ENCODE assay signal across 8 mouse cellular contexts in genomic region chr13:56197473-56198266, GRCm38 (mm10). TPM values are rescaled to one million over a fixed set of nuclear protein-coding genes. Genes with fewer than 3 reads are reported as not detected.
DNase-seq lines count a peak whose midpoint lies in the region; ATAC-seq and TF ChIP-seq lines count a peak whose summit lies in the region.

No protein-coding gene starts in this region.

- no peak for TF ChIP-seq POLR2A in MEL (IDR thresholded peaks at IDR 0.05; ENCODE audit: control insufficient read depth in 1 of 2, insufficient read depth in 1 of 2, low read depth in 1 of 2, low read length in 2 of 2, poor library complexity in 1 of 2)

- H3K36me3 ChIP-seq in MEL (ENCODE audit: control insufficient read depth in 1 of 2, insufficient read depth in 2 of 2, low read length in 2 of 2): no peaks in the 10 kb centered on the region
- no peaks in the 10 kb centered on the region for H3K36me3 ChIP-seq in forebrain, embryonic 15.5 days
- H3K36me3 ChIP-seq in hindbrain, embryonic 11.5 days (ENCODE audit: control insufficient read depth, insufficient read depth, low read length): no peaks in the 10 kb centered on the region

- no peak overlapping the region for H3K27ac ChIP-seq in MEL (ENCODE audit: control insufficient read depth, low read depth, low read length)
- no peak overlapping the region for H3K27ac ChIP-seq in forebrain, embryonic 15.5 days (replicated peaks)
- no peak overlapping the region for H3K27ac ChIP-seq in hindbrain, embryonic 11.5 days (ENCODE audit: low read depth, low read length)

- H3K9me3 ChIP-seq in MEL (replicated peaks; ENCODE audit: insufficient read depth, low read length): no peaks in the 10 kb centered on the region
- no peaks in the 10 kb centered on the region for H3K9me3 ChIP-seq in forebrain, embryonic 15.5 days
- H3K9me3 ChIP-seq in hindbrain, embryonic 11.5 days (ENCODE audit: control insufficient read depth, low read length): no peaks in the 10 kb centered on the region

- no peaks in the 10 kb centered on the region for H3K4me1 ChIP-seq in MEL (ENCODE audit: control insufficient read depth in 1 of 2, insufficient read depth in 2 of 2, low read length in 2 of 2)
- peaks cover 6% of the 10 kb centered on the region for H3K4me1 ChIP-seq in forebrain, embryonic 15.5 days
- H3K4me1 ChIP-seq in hindbrain, embryonic 11.5 days (replicated peaks; ENCODE audit: control insufficient read depth, insufficient read depth, low read length): no peaks in the 10 kb centered on the region

- ATAC-seq in forebrain, embryonic 15.5 days (replicated peaks): peak; percentile 79
- peak; percentile 54; the same call in 1 of the 2 replicates for ATAC-seq in hindbrain, embryonic 11.5 days (ENCODE audit: low FRiP score)

- no peak overlapping the region for H3K4me3 ChIP-seq in MEL (ENCODE audit: control insufficient read depth in 1 of 2, insufficient read depth in 1 of 2, low read depth in 2 of 2, low read length in 2 of 2)
- H3K4me3 ChIP-seq in forebrain, embryonic 15.5 days: no peak overlapping the region
- H3K4me3 ChIP-seq in hindbrain, embryonic 11.5 days (ENCODE audit: low read depth, low read length): no peak overlapping the region

- H3K9ac ChIP-seq in MEL (ENCODE audit: control insufficient read depth, low read depth, low read length, poor library complexity, severe bottlenecking): no peak overlapping the region
- H3K9ac ChIP-seq in forebrain, embryonic 15.5 days (replicated peaks): no peak overlapping the region
- no peak overlapping the region for H3K9ac ChIP-seq in hindbrain, embryonic 11.5 days (ENCODE audit: low read depth, low read length)

- no peak for TF ChIP-seq EP300 in MEL (IDR thresholded peaks at IDR 0.05; ENCODE audit: low read depth in 1 of 2, low read length in 2 of 2)

- TF ChIP-seq CTCF in MEL (IDR thresholded peaks at IDR 0.05 in 2 of 3, conservative IDR thresholded peaks at IDR 0.05 in 1 of 3; ENCODE audit: control insufficient read depth in 1 of 3, insufficient read depth in 1 of 3, low read depth in 2 of 3, low read length in 3 of 3, poor library complexity in 1 of 3, severe bottlenecking in 1 of 3): peak; percentile 94 to 98 (median 98)

- no peak overlapping the region for H3K4me2 ChIP-seq in forebrain, embryonic 15.5 days (replicated peaks)
- H3K4me2 ChIP-seq in hindbrain, embryonic 11.5 days (replicated peaks; ENCODE audit: low read depth, low read length): no peak overlapping the region

- TF ChIP-seq RAD21 in MEL (IDR thresholded peaks at IDR 0.05; ENCODE audit: low read depth, low read length): peak; percentile 82

- no peaks in the 10 kb centered on the region for H3K79me2 ChIP-seq in MEL (ENCODE audit: control insufficient read depth, insufficient read depth, low read length, poor library complexity)

- DNase-seq in MEL (ENCODE audit: low read depth, low spot score): peak; percentile 86
- DNase-seq in cerebellum, adult 11 months: peak; percentile 64
- peak; percentile 98 for DNase-seq in hindbrain, embryonic 11.5 days (ENCODE audit: low spot score)
- DNase-seq in layer of hippocampus, adult 9-11 months: peak; percentile 88
- peak; percentile 93 for DNase-seq in lung, postnatal 10 days
- peak; percentile 100 for DNase-seq in retina, embryonic 14.5 days (ENCODE audit: low spot score)
- DNase-seq in thymus, postnatal 36 days: peak; percentile 84 to 86

- 12% methylated on average over 15 of the region's 15 CpGs for WGBS in forebrain, embryonic 15.5 days
- 12% methylated on average over 15 of the region's 15 CpGs for WGBS in hindbrain, embryonic 11.5 days

- no peaks in the 10 kb centered on the region for H3K27me3 ChIP-seq in MEL (ENCODE audit: control insufficient read depth in 1 of 2, insufficient read depth in 2 of 2, low read length in 2 of 2)
- H3K27me3 ChIP-seq in forebrain, embryonic 15.5 days: 0 out of 2 replicates have a peak, but pooled peaks cover 2% of the 10 kb centered on the region
- H3K27me3 ChIP-seq in hindbrain, embryonic 11.5 days (ENCODE audit: control insufficient read depth, insufficient read depth, low read length): peaks cover 11% of the 10 kb centered on the region

TF ChIP-seq in MEL, 35 proteins besides CTCF, POLR2A, EP300 and RAD21:
- TF ChIP-seq CHD1 (IDR thresholded peaks at IDR 0.05; ENCODE audit: low read depth, low read length) (no peak), ZC3H11A (IDR thresholded peaks at IDR 0.05; ENCODE audit: low read depth, low read length) (peak; percentile 65), NELFE (IDR thresholded peaks at IDR 0.05; ENCODE audit: low read depth, low read length) (no peak), USF1 (IDR thresholded peaks at IDR 0.05; ENCODE audit: low read depth, low read length) (no peak), ETS1 (IDR thresholded peaks at IDR 0.05; ENCODE audit: low read depth, low read length) (no peak), JUND (IDR thresholded peaks at IDR 0.05; ENCODE audit: low read depth, low read length) (no peak), NRF1 (IDR thresholded peaks at IDR 0.05; ENCODE audit: insufficient read depth, low read depth, low read length, poor library complexity, severe bottlenecking) (no peak), GABPA (IDR thresholded peaks at IDR 0.05; ENCODE audit: low read depth, low read length) (no peak), BHLHE40 (IDR thresholded peaks at IDR 0.05; ENCODE audit: borderline replicate concordance, low read depth, low read length) (no peak), POLR2AphosphoS2 (IDR thresholded peaks at IDR 0.05; ENCODE audit: low read length) (no peak), ZNF384 (IDR thresholded peaks at IDR 0.05; ENCODE audit: low read depth, low read length) (no peak), MXI1 (IDR thresholded peaks at IDR 0.05; ENCODE audit: low read depth, low read length) (no peak), MAZ (IDR thresholded peaks at IDR 0.05; ENCODE audit: low read depth, low read length) (no peak), HCFC1 (IDR thresholded peaks at IDR 0.05; ENCODE audit: low read depth, low read length) (no peak), SMC3 (IDR thresholded peaks at IDR 0.05; ENCODE audit: low read depth, low read length) (peak; percentile 75), ZMIZ1 (IDR thresholded peaks at IDR 0.05; ENCODE audit: low read depth, low read length) (no peak)

RNA-seq across cellular contexts. Expression of gene Tifab, which starts 19.0 kb away (rescaled TPM):
- total RNA-seq in MEL (2012; rRNA removed): not detected in 2 replicates
- polyA plus RNA-seq in MEL (2012; ENCODE audit: insufficient read depth in 1 of 2, insufficient read length in 2 of 2, low read depth in 1 of 2, low replicate concordance in 2 of 2, missing spikeins in 1 of 2): not detected
- polyA plus RNA-seq in forebrain, embryonic 15.5 days (2015; fragmentation: Nextera tagmentation; extraction: Ambion mirVana): 0.87 and 1.0 TPM in 2 replicates
- polyA plus RNA-seq in hindbrain, embryonic 11.5 days (2014; fragmentation: Nextera tagmentation; extraction: Ambion mirVana): 0.45 and 0.71 TPM in 2 replicates

RNA-seq across cellular contexts. Expression of gene Neurog1, which starts 54.3 kb away (rescaled TPM):
- total RNA-seq in MEL (2012; rRNA removed): not detected in 2 replicates
- polyA plus RNA-seq in MEL (2012; ENCODE audit: insufficient read depth in 1 of 2, insufficient read length in 2 of 2, low read depth in 1 of 2, low replicate concordance in 2 of 2, missing spikeins in 1 of 2): not detected
- 3.1 and 6.7 TPM in 2 replicates for polyA plus RNA-seq in forebrain, embryonic 15.5 days (2015; fragmentation: Nextera tagmentation; extraction: Ambion mirVana)
- polyA plus RNA-seq in hindbrain, embryonic 11.5 days (2014; fragmentation: Nextera tagmentation; extraction: Ambion mirVana): 30.6 and 37.4 TPM in 2 replicates
